Mouse (Mus musculus): Measurements from ENCODE around the gene Id2. TPM values are rescaled to one million over a fixed set of nuclear protein-coding genes. Genes with fewer than 3 reads are reported as not detected.

The Id2 gene
- total and polyA plus RNA-seq, 2 experiments, result 81.9 to 199 TPM

GRCm38 (mm10) chr12:25140115-25140514 lies 43.2 kb upstream of the Id2 start:
- Histone ChIP-seq H3K4me1 (ENCODE audit: control insufficient read depth, insufficient read depth, low read length) (peaks cover 39% of the 10 kb centered on the region), H3K79me2 (ENCODE audit: control insufficient read depth, insufficient read depth, low read length) (no peaks in the 10 kb centered on the region), H3K27ac (replicated peaks; ENCODE audit: insufficient read depth, low read depth, low read length) (peak overlapping the region; percentile 89), H3K4me3 (ENCODE audit: insufficient read depth, low read depth, low read length) (no peak overlapping the region), H3K36me3 (ENCODE audit: control insufficient read depth, insufficient read depth, low read length) (no peaks in the 10 kb centered on the region), H3K27me3 (ENCODE audit: control insufficient read depth, insufficient read depth, low read length) (no peaks in the 10 kb centered on the region), H3K9ac (ENCODE audit: low read depth, low read length) (peak overlapping the region; percentile 13)
- 22% methylated on average over 6 of the region's 6 CpGs for WGBS
- DNase-seq (ENCODE audit: extremely low read depth, low read depth, low spot score), result peak; percentile 96
- TF ChIP-seq CTCF (IDR thresholded peaks at IDR 0.05; ENCODE audit: low read depth, low read length) (no peak), POLR2A (IDR thresholded peaks at IDR 0.05; ENCODE audit: extremely low read depth, insufficient read depth, low read length) (0 out of 2 replicates have a peak, but pooled peaks have one; percentile 37)

- Histone ChIP-seq H3K36me3 (ENCODE audit: control insufficient read depth, insufficient read depth, low read length) (no peaks in the 10 kb centered on the region), H3K4me1 (ENCODE audit: control insufficient read depth, insufficient read depth, low read length) (peaks cover 33% of the 10 kb centered on the region), H3K4me3 (ENCODE audit: insufficient read depth, low read depth, low read length) (no peak overlapping the region), H3K27me3 (ENCODE audit: control insufficient read depth, insufficient read depth, low read length) (no peaks in the 10 kb centered on the region), H3K79me2 (ENCODE audit: control insufficient read depth, insufficient read depth, low read length) (no peaks in the 10 kb centered on the region), H3K9ac (ENCODE audit: low read depth, low read length) (no peak overlapping the region), H3K27ac (replicated peaks; ENCODE audit: insufficient read depth, low read depth, low read length) (peak overlapping the region; percentile 14; the same call in 1 of the 2 replicates)
- DNase-seq (ENCODE audit: extremely low read depth, low read depth, low spot score), result no peak
- TF ChIP-seq POLR2A (IDR thresholded peaks at IDR 0.05; ENCODE audit: extremely low read depth, insufficient read depth, low read length) (no peak), CTCF (IDR thresholded peaks at IDR 0.05; ENCODE audit: low read depth, low read length) (no peak)
- WGBS, result 76% methylated on average over 4 of the region's 4 CpGs
Observed at GRCm38 (mm10) chr12:25138616-25139015, 41.7 kb upstream of the Id2 start.

GRCm38 (mm10) chr12:25132046-25132445 lies 35.1 kb upstream of the Id2 start:
- Histone ChIP-seq H3K4me1 (ENCODE audit: control insufficient read depth, insufficient read depth, low read length) (peaks cover 9% of the 10 kb centered on the region; the same call in 1 of the 2 replicates), H3K79me2 (ENCODE audit: control insufficient read depth, insufficient read depth, low read length) (no peaks in the 10 kb centered on the region), H3K27ac (replicated peaks; ENCODE audit: insufficient read depth, low read depth, low read length) (no peak overlapping the region), H3K36me3 (ENCODE audit: control insufficient read depth, insufficient read depth, low read length) (no peaks in the 10 kb centered on the region), H3K4me3 (ENCODE audit: insufficient read depth, low read depth, low read length) (no peak overlapping the region), H3K27me3 (ENCODE audit: control insufficient read depth, insufficient read depth, low read length) (no peaks in the 10 kb centered on the region), H3K9ac (ENCODE audit: low read depth, low read length) (no peak overlapping the region)
- DNase-seq (ENCODE audit: extremely low read depth, low read depth, low spot score), result no peak
- WGBS, result 13% methylated on average over 12 of the region's 12 CpGs
- no peak for TF ChIP-seq POLR2A (IDR thresholded peaks at IDR 0.05; ENCODE audit: extremely low read depth, insufficient read depth, low read length)
- TF ChIP-seq CTCF (IDR thresholded peaks at IDR 0.05; ENCODE audit: low read depth, low read length), result no peak

- Histone ChIP-seq H3K9ac (ENCODE audit: low read depth, low read length) (no peak overlapping the region), H3K27me3 (ENCODE audit: control insufficient read depth, insufficient read depth, low read length) (no peaks in the 10 kb centered on the region), H3K4me1 (ENCODE audit: control insufficient read depth, insufficient read depth, low read length) (peaks cover 9% of the 10 kb centered on the region; the same call in 1 of the 2 replicates), H3K4me3 (ENCODE audit: insufficient read depth, low read depth, low read length) (no peak overlapping the region), H3K79me2 (ENCODE audit: control insufficient read depth, insufficient read depth, low read length) (no peaks in the 10 kb centered on the region), H3K27ac (replicated peaks; ENCODE audit: insufficient read depth, low read depth, low read length) (no peak overlapping the region), H3K36me3 (ENCODE audit: control insufficient read depth, insufficient read depth, low read length) (no peaks in the 10 kb centered on the region)
- TF ChIP-seq CTCF (IDR thresholded peaks at IDR 0.05; ENCODE audit: low read depth, low read length) (no peak), POLR2A (IDR thresholded peaks at IDR 0.05; ENCODE audit: extremely low read depth, insufficient read depth, low read length) (no peak)
- 36% methylated on average over 4 of the region's 4 CpGs for WGBS
- DNase-seq (ENCODE audit: extremely low read depth, low read depth, low spot score), result peak; percentile 51
Observed at GRCm38 (mm10) chr12:25127629-25128028, 30.7 kb upstream of the Id2 start.

- Histone ChIP-seq H3K27ac (replicated peaks; ENCODE audit: insufficient read depth, low read depth, low read length) (no peak overlapping the region), H3K79me2 (ENCODE audit: control insufficient read depth, insufficient read depth, low read length) (no peaks in the 10 kb centered on the region), H3K27me3 (ENCODE audit: control insufficient read depth, insufficient read depth, low read length) (no peaks in the 10 kb centered on the region), H3K4me1 (ENCODE audit: control insufficient read depth, insufficient read depth, low read length) (peaks cover 5% of the 10 kb centered on the region; the same call in 1 of the 2 replicates), H3K36me3 (ENCODE audit: control insufficient read depth, insufficient read depth, low read length) (no peaks in the 10 kb centered on the region), H3K4me3 (ENCODE audit: insufficient read depth, low read depth, low read length) (no peak overlapping the region), H3K9ac (ENCODE audit: low read depth, low read length) (no peak overlapping the region)
- 88% methylated on average over 5 of the region's 5 CpGs for WGBS
- no peak for DNase-seq (ENCODE audit: extremely low read depth, low read depth, low spot score)
- TF ChIP-seq CTCF (IDR thresholded peaks at IDR 0.05; ENCODE audit: low read depth, low read length), result no peak
- no peak for TF ChIP-seq POLR2A (IDR thresholded peaks at IDR 0.05; ENCODE audit: extremely low read depth, insufficient read depth, low read length)
Observed at GRCm38 (mm10) chr12:25126228-25126627, 29.3 kb upstream of the Id2 start.

- H3K9ac ChIP-seq (ENCODE audit: low read depth, low read length), result no peak overlapping the region
- peaks cover 5% of the 10 kb centered on the region; the same call in 1 of the 2 replicates for H3K4me1 ChIP-seq (ENCODE audit: control insufficient read depth, insufficient read depth, low read length)
- no peaks in the 10 kb centered on the region for H3K36me3 ChIP-seq (ENCODE audit: control insufficient read depth, insufficient read depth, low read length)
- DNase-seq (ENCODE audit: extremely low read depth, low read depth, low spot score), result no peak
- no peak overlapping the region for H3K4me3 ChIP-seq (ENCODE audit: insufficient read depth, low read depth, low read length)
- no peaks in the 10 kb centered on the region for H3K79me2 ChIP-seq (ENCODE audit: control insufficient read depth, insufficient read depth, low read length)
- TF ChIP-seq POLR2A (IDR thresholded peaks at IDR 0.05; ENCODE audit: extremely low read depth, insufficient read depth, low read length), result no peak
- TF ChIP-seq CTCF (IDR thresholded peaks at IDR 0.05; ENCODE audit: low read depth, low read length), result no peak
- 95% methylated on average over 16 of the region's 16 CpGs for WGBS
- no peaks in the 10 kb centered on the region for H3K27me3 ChIP-seq (ENCODE audit: control insufficient read depth, insufficient read depth, low read length)
- H3K27ac ChIP-seq (replicated peaks; ENCODE audit: insufficient read depth, low read depth, low read length), result no peak overlapping the region
Observed at GRCm38 (mm10) chr12:25125239-25125776, 28.4 kb upstream of the Id2 start.

Measured in liver, adult 2 months (tissue).